Mouse (Mus musculus) thymus, postnatal 25 days (tissue): Measurements from ENCODE around the gene Lyg1.
"Not testable (repeated sequence)": the region's sequence is repeated elsewhere in the genome, so short reads cannot be mapped to it uniquely, and the experiment has no call there.

Experiments
- DNase-seq: peaks from one replicate; pipeline ENCODE4 v3.0.0; 2022

Gene Lyg1

GRCm38 (mm10) chr1:37957659-37958058 is at the start of gene Lyg1:
Lyg1 (minus strand) TSS chr1:37957759.
- no peak for DNase-seq

- no peak for DNase-seq
These were observed 49.2 kb upstream of the Lyg1 start for GRCm38 (mm10) chr1:38006741-38007140.

GRCm38 (mm10) chr1:38003046-38003445 is 45.5 kb upstream of the Lyg1 start:
- no peak for DNase-seq

GRCm38 (mm10) chr1:38001956-38002355 is 44.4 kb upstream of the Lyg1 start:
- no peak for DNase-seq

GRCm38 (mm10) chr1:38000844-38001243 is 43.3 kb upstream of the Lyg1 start:
- no peak for DNase-seq

GRCm38 (mm10) chr1:37999552-37999951 is 42.0 kb upstream of the Lyg1 start:
- no peak for DNase-seq

GRCm38 (mm10) chr1:37998371-37999199 is 41.0 kb upstream of the Lyg1 start:
- DNase-seq: no peak

- peak; percentile 95 for DNase-seq
These were observed 40.3 kb upstream of the Lyg1 start, which contains the start of the genes Txndc9 and Eif5b for GRCm38 (mm10) chr1:37997867-37998266. Txndc9 (minus strand) TSS chr1:37997893. Eif5b (plus strand) TSS chr1:37998010.

- DNase-seq: peak; percentile 97
These were observed 39.4 kb upstream of the Lyg1 start for GRCm38 (mm10) chr1:37996877-37997484.

GRCm38 (mm10) chr1:37996226-37996625 is 38.7 kb upstream of the Lyg1 start:
- no peak for DNase-seq

- DNase-seq: no peak
These were observed 30.3 kb upstream of the Lyg1 start for GRCm38 (mm10) chr1:37987856-37988255.

GRCm38 (mm10) chr1:37985764-37986323 is 28.3 kb upstream of the Lyg1 start:
- peak; percentile 10 for DNase-seq

GRCm38 (mm10) chr1:37984326-37984725 is 26.8 kb upstream of the Lyg1 start:
- DNase-seq: no peak

GRCm38 (mm10) chr1:37977303-37977702 is 19.7 kb upstream of the Lyg1 start:
- no peak for DNase-seq

- DNase-seq: not testable (repeated sequence)
These were observed 19.1 kb upstream of the Lyg1 start for GRCm38 (mm10) chr1:37976666-37977065.

GRCm38 (mm10) chr1:37971520-37971919 is 14.0 kb upstream of the Lyg1 start:
- DNase-seq: no peak

- no peak for DNase-seq
These were observed 11.2 kb upstream of the Lyg1 start for GRCm38 (mm10) chr1:37968746-37969145.

- no peak for DNase-seq
These were observed 8.0 kb upstream of the Lyg1 start for GRCm38 (mm10) chr1:37965571-37965970.

- no peak for DNase-seq
These were observed 1.9 kb upstream of the Lyg1 start for GRCm38 (mm10) chr1:37959486-37959885.

- no peak for DNase-seq
These were observed 957 bp upstream of the Lyg1 start for GRCm38 (mm10) chr1:37958516-37958915.

GRCm38 (mm10) chr1:37956690-37957431 is 698 bp downstream of the Lyg1 start:
- DNase-seq: no peak

GRCm38 (mm10) chr1:37955251-37955650 is 2.3 kb downstream of the Lyg1 start:
- no peak for DNase-seq

- no peak for DNase-seq
These were observed 2.8 kb downstream of the Lyg1 start for GRCm38 (mm10) chr1:37954786-37955185.
